Mouse (Mus musculus): Measurements from ENCODE around the gene Itgb4. TPM values are rescaled to one million over a fixed set of nuclear protein-coding genes. Genes with fewer than 3 reads are reported as not detected.
A peak's percentile ranks its signal among the peaks of the same experiment; 100 is the strongest.

Itgb4 gene
- total RNA-seq, 1 experiment from 2014 or later, result 2.0 TPM

DNA sequence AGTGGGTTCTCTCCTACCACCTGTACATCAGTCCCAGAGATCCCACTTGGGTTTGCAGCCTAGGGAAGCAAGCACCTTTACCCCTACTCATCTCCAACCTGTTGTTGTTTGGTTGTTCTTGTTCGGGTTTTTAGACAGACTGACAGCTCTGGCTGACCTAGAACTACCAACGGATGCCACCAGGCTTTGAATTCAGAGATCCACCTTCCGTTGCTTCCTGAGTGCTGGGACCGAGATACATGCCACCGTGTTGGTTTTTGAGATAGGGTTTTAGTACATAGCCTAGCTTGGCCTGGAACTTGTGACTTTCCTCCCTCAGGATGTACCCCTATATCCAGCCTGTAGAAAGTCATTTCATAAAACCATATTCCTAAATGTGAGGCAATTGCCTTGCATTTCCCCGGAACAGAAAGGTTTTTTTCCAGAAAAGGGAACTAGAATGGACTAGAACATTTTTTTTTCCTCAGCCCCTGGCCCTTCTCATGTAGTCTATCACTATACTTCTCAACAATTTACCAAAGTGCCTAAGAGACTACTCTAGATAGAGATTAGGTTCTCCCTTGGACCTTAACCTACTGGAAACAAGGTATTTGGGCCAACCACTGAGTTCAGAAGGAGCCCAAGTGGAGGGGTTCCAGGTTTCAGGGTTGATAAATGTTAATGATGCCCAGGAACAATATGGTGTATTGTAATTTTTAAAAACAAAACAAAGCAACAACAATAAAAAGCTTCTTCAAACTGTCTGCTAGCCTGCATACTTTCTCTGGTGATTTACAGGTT lies 54.8 kb downstream of the Itgb4 start:
- DNase-seq, result no peak

DNA sequence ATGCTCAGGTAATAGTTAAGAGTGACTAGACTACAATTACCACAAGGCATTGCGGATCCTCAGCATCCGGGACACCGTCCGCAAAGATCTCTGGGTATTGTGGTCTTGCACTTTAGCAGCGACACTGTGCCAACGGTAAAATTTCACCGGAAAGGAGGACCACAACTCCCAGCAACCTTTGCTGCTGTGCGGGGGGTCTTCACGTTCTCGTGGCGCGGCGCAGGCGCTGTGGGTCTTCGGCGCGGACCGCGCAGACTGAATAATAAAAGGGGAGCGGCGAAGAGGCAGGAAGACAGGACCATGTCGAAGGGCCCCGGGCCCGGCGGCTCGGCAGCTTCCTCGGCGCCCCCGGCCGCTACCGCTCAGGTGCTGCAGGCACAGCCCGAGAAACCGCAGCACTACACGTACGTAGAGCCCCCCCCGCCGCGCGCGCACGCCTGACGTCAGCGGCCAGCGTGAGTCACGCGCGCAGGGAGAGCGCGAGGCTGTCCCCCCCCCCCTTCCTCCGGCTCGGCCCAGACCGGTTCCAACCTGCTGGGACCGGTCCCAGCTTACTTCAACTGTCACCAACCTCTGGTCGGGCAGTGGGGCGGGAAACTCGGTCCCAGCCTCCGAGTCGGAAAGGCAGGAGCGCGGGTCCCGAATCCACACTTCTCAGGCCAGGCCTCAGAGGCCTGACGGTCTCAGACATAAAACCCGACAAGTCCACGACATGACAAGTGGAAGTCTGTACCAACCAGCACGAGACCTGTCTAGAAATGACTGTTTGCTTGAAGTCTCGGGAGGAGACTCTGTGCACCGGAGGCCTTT lies 55.8 kb downstream of the Itgb4 start, which contains the start of gene Unk:
Unk (plus strand) TSS at position 235 of the 810 bp plus-strand sequence.
- peak; percentile 92 for DNase-seq

DNA sequence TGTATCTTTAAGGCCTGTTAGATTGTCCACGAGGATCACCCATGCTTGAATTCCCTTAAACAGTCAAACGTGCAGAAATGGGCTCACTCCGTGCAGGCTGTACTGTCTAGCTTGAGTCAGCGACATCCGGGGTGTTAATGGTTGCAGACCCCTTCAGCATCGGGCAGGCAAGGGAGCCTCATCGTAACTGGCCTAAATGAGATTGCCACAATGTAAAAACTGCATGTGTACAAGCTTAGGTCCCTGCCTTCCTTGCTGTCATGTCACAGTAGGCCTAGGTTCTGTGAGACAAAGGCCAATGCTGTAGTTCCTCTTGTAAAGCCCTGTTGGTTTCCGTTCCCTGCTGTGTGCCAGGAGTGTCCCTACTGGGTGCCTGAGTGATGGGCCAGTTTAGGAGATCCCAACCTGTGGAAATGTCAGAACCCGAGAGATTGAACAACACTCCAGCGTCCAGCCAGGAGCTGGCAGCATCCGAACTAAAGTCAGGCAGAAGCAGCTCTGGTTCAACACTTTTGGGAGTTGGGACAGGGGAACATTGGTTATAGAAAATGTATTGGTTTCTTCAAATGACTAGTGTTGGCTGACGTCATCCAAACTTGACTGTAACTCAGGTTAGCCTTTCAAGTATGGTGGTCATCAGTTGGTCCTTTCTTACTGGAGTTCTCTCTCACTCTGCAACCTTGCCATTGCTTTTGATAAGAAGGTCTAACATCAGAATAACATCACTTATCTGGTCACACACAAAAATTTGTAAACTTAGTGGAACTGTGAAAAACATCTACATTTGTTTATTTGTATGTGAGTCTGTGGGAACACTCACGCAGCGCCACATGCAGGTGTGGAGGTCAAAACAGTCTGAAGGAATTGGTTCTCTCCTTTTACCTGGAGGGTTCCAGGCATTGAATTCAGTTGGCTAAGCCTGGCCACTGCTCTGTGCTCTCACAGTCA lies 56.7 kb downstream of the Itgb4 start:
- DNase-seq, result no peak

DNA sequence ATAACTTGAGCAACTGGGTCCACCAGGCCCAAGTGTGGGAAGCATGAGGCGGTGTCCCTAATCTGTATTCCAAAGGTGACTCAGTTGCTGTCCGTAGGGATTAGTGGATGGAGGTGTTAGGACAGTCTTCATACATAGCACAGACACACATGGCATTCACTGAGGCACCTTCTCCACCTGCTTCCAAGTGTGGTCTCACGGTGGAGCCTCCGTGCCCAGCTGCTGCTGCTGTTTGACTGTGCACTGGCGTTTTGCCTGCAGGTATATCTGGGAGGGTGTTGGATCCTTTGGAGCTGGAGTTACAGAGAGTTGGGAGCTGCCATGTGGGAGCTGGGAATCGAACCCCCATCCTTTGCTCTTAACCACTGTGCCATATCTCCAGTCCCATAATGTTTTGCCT lies 60.1 kb downstream of the Itgb4 start:
- no peak for DNase-seq

DNA sequence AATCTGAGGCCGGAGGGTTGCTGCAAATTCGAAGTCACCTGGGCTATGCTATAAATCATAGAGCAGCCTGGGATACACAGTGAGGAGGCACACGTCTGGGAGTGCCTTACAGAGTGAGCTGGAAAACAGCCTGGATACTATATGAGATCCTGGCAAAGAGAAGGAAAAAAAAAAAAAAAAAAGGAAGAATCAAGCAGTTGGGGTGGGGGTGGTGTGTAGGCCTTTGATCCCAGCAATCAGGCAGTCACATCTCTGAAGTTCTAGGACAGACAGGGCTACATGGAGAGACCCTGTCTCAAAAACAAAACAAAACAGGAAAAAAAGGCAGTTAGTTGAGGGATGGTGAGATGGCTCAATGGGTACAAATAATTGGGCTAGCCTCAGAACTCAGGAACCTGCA lies 62.2 kb downstream of the Itgb4 start:
- no peak for DNase-seq

DNA sequence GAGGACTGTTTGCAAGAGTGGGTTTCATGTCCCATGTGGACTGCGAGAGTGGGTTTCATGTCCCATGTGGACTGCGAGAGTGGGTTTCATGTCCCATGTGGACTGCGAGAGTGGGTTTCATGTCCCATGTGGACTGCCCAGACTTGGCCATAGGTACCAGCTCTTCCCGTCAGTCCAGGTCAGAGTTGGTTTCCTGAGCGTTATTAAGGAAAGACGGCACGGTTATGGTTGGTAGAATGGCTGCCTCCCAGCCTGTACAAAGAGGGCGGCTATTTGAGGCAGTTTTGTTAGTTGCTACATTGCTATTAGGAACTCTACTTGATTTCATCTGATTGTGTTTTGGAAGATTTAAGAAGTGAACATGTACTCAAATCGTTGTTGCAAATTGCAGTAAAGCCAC lies 63.3 kb downstream of the Itgb4 start:
- no peak for DNase-seq

DNA sequence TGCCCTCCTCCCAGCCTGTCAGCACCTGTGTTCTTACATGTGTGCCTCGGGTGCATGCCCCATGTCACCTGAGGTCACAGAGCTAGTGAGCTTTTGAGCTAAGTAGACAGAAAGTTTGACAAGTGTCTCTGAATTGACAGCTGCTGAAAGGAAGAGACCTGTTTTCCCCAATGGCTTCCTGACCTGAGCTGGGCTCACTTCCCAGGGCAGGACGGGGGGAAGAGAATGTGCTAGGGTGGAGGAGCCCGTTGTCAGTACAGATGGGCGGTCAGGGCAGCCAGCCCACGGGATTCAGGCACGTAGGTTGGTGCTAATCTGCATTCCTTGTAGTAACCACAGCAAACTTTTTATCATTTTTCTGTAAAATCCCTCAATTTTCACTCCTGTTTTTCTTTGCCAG lies 66.1 kb downstream of the Itgb4 start:
- no peak for DNase-seq

DNA sequence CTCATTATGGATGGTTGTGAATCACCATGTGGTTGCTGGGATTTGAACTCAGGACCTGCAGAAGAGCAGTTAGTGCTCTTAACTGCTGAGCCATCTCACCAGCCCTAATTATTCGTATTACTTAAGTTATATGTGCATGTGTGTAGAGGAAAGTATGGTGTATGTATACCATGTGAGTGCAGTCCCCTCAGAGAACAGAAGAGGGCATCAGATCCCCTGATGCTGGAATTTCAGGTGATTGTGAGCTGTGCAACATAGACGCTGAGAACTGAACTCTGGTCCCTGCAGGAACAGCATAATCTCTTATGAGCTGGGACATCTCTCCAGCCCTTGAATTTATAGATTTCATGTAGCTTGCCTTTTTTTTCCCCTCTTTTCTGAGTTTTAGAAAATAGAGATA lies 67.3 kb downstream of the Itgb4 start:
- no peak for DNase-seq

DNA sequence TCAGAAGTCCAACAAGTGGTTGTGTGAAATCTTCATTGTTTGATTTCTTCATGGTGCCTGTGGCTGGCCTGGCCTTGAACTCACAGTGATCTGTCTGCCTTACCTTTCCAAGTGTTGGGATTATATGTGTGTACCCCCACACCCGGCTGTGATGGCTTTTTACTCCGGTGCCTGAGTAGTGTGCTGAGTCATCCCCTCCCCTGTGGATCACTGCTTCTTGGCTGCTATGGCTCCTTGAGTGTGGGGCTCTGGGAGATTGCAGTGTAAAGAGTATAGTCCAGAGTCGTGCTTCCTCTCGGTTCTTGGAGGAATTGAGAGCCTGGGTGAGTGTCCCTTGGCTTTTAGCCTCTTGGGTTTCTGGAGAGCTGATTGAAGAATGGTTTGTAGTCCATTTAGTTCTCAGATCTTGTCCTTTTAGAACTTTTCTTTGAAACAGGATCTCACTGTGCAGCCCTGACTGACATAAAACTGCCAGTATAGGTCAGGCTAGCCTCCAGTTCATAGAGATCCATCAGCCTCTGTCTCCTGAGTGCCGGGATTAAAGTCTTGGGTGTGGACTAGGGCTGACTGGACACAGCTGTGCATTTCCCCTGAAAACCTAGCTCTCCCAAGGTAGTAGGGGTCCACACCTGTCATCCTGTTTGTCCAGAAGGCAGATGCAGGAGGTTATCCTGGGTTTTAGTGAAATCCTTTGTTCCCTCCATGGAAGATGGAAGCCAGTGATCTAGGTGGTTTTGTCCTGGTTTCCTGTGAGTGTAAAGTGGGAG lies 68.0 kb downstream of the Itgb4 start:
- DNase-seq, result no peak

DNA sequence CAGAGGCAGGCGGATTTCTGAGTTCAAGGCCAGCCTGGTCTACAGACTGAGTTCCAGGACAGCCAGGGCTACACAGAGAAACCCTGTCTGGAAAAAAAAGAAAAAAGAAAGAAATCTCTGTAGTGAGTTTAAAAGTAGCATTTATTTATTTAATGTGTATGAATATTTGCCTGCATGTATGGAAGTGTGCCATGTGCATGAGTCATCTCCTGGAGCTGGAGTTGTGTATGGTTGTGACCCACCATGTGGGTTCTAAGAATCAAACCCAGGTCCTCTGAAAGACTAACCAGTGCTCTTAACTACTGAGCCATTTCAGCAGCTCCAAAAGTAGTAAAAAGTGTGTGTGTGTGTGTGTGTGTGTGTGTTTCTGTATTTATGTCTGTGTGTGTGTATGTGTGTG lies 68.8 kb downstream of the Itgb4 start:
- no peak for DNase-seq

DNA sequence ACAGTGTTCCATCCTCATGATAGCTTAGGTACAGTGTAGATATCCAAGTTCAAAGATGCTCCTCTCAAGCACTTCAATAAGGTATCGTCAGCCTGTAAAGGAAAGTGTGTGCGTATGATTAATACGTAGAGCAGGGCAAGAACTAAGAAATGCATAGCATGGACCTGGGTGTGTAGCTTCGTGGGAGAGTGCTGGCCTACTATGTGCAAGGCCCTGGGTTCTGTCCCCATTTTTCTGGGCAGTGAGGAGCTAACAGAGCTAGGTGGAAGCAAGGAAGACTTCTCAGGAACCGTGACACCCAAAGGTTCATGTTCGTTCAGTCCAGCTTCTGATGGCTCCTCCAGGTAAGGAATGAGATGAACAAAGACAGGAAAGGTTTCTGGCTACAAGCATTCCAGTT lies 70.7 kb downstream of the Itgb4 start:
- no peak for DNase-seq

DNA sequence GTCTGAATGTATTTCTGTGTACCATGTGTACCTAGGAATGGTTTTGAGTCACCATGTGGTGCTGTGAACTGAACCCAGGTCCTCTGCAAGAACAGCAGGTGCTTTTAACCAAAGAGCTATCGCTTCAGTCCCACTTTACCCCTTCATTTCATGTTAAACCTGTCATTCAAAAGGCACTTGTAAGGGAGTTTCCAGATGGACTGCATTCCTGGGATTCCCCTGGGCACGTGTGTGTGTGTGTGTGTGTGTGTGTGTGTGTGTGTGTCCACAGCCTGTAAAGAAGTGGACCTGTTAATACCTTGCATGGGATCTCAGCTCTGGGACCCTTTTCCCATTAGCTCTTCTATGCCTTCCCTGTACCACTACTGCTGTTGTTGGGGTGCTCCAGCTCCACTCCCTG lies 75.1 kb downstream of the Itgb4 start:
- DNase-seq, result no peak

DNA sequence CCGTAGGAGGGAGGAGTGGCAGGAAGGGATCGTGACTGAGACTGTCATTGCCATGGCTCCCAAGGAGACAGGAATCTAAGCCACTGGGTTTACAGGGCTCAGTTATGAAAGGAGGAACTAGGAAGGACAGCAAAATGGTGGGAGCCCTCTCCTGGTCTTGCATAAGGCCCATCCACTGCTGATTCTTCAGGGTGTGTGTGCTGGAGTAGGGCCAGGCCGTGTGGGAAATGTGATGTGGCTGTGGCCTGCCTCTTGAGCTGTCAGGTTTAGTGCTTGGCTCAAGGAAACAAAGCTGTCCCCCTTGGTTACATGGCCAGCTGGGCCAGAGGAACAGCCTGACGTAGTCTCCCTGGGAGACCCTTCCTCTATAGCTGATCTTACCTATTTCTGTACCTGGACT lies 75.7 kb downstream of the Itgb4 start:
- DNase-seq, result no peak

DNA sequence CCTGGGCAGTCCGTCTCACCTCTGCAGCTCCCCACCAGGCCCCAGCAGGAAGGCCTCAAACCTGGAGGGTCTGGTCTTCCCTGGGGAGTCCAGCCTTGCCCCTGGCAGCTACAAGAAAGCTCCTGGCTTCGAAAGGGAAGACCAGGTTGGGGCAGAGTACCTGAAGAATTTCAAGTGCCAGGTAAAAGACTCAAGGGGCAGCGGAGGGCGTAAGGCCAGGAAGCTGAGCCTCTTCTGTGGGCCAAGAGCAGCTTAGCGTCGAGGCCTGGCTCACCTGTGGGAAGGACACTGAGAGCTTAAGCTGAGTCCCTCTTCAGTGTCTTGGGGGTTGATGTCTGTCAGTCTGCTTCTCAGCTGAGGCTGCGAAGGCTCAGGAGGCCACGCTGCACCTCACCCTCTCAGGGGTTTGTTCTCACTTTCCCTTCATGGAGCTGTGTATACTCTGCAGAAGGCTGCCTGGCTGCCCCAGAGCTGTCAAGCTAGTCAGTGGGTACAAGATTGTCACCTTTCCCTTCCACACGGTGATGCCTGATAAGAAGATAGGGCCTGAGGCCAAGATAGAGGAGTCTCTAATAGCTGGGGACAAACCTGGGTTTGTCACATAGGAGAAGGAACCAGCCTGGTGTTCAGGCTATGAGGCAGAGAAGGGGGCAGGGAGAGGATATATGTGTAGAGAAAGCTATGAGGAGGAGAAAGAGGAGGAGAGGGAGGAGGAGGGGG lies 79.2 kb downstream of the Itgb4 start:
- DNase-seq, result no peak

DNA sequence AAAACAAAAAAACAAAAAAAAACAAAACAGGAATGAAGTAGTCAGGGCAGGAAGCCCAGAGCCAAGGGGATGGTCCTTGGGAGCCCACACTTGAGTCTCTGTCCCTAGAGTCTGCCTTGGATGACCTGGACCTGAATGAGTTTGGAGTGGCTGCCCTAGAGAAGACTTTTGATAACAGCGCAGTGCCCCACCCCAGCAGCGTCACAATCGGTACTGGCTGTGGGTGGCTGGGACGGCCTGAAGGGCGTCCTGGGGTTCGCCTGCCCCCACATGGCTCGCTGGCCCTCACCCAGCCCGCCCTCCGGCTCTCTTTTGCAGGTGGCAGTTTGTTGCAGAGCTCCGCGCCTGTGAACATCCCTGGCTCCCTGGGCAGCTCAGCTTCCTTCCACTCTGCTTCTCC lies 81.4 kb downstream of the Itgb4 start:
- DNase-seq, result no peak

DNA sequence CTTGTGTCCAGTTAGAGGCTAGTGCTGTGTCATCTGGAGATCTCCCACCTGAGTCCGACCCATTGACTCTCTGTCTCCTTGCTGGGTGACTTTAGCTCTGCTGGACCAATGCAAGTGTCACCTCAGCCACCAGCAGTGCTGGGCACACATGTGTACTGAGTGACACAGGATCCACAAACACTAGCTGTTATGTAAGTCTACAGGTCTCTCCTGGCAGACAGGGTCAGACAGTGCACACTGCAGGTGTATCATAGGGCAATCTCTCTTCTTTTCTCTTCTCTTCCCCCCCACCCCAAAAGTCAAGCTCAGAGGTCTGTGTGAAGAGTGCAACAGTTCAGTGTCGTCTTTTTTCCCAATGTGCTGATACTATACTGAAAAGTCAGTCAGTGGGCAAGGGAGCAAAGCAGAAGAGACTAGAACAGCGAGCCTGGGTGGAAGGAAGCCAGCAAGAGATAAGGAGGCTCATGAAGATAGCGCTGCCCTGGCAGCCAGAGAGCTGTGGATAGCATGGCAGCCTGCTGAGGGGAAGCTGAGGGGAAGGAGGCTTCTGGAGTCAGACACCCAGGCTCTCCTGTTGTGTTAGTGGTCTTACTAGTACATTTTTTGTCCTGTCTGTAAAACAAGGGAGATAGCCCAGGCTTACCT lies 82.8 kb downstream of the Itgb4 start:
- DNase-seq, result no peak

Data from adrenal gland, postnatal 25 days (tissue).